Mouse (Mus musculus) MEL (cell line): ENCODE results near the gene Sbno2. TPM values are rescaled to one million over a fixed set of nuclear protein-coding genes. Genes with fewer than 3 reads are reported as not detected.
A peak's percentile ranks its signal among the peaks of the same experiment; 100 is the strongest.
"Not testable (repeated sequence)": the region's sequence is repeated elsewhere in the genome, so short reads cannot be mapped to it uniquely, and the experiment has no call there.

Experiments
- DNase-seq: peaks from one replicate; pipeline ENCODE4 v3.0.0; 2011; ENCODE audit warnings: low read depth, low spot score
- H3K27ac ChIP-seq: 2 replicates; pipeline ENCODE4 v1.5.1; 2012; ENCODE audit warnings: low read depth, mild to moderate bottlenecking, control low read depth, low read length, moderate library complexity; ENCODE audit not compliant: control insufficient read depth
- H3K27me3 ChIP-seq, 2 experiments: fragments of 150-350 bp in 1 of 2; sonication (generic) in 1 of 2; 2 replicates each; pipeline ENCODE4 v1.6.1; 2012; ENCODE audit warnings: low read length in 2 of 2, mild to moderate bottlenecking in 2 of 2, improper control_type of control experiment in 1 of 2, moderate library complexity in 1 of 2; ENCODE audit not compliant: insufficient read depth in 2 of 2, control insufficient read depth in 1 of 2
- H3K36me3 ChIP-seq, 2 experiments: 2 replicates each; pipeline ENCODE4 v1.6.1; 2012 to 2014; ENCODE audit warnings: low read length in 2 of 2, improper control_type of control experiment in 1 of 2, inconsistent platforms in 1 of 2, mild to moderate bottlenecking in 1 of 2; ENCODE audit not compliant: insufficient read depth in 2 of 2, control insufficient read depth in 1 of 2
- H3K4me1 ChIP-seq, 2 experiments: fragments of 150-350 bp in 1 of 2; sonication (generic) in 1 of 2; 2 replicates each; pipeline ENCODE4 v1.6.1; 2012; ENCODE audit warnings: low read length in 2 of 2, improper control_type of control experiment in 1 of 2, mild to moderate bottlenecking in 1 of 2; ENCODE audit not compliant: insufficient read depth in 2 of 2, control insufficient read depth in 1 of 2
- H3K4me3 ChIP-seq, 2 experiments: fragments of 150-350 bp in 1 of 2; sonication (generic) in 1 of 2; 2 replicates each; pipeline ENCODE4 v1.5.1; 2012; ENCODE audit warnings: low read depth in 2 of 2, low read length in 2 of 2, mild to moderate bottlenecking in 2 of 2, moderate library complexity in 2 of 2, control low read depth in 1 of 2, improper control_type of control experiment in 1 of 2; ENCODE audit not compliant: control insufficient read depth in 1 of 2, insufficient read depth in 1 of 2
- H3K79me2 ChIP-seq: 2 replicates; pipeline ENCODE4 v1.6.1; 2012; ENCODE audit warnings: mild to moderate bottlenecking, low read length, moderate library complexity; ENCODE audit not compliant: control insufficient read depth, poor library complexity, insufficient read depth
- H3K9ac ChIP-seq: 2 replicates; pipeline ENCODE4 v1.6.1; 2012; ENCODE audit warnings: low read depth, mild to moderate bottlenecking, control low read depth, low read length, moderate library complexity; ENCODE audit not compliant: control insufficient read depth, poor library complexity, severe bottlenecking
- H3K9me3 ChIP-seq: fragments of 150-350 bp; sonication (generic); replicated peaks from 2 replicates; pipeline ENCODE4 v1.6.1; 2012; ENCODE audit warnings: mild to moderate bottlenecking, low read length, improper control_type of control experiment, moderate library complexity; ENCODE audit not compliant: insufficient read depth
- BHLHE40 ChIP-seq: IDR thresholded peaks from 2 replicates; pipeline ENCODE4 v1.6.1; 2012; ENCODE audit warnings: low read depth, mild to moderate bottlenecking, inconsistent platforms, low read length, improper control_type of control experiment, borderline replicate concordance
- CHD1 ChIP-seq: IDR thresholded peaks from 2 replicates; pipeline ENCODE4 v1.6.1; 2012; ENCODE audit warnings: low read depth, mild to moderate bottlenecking, inconsistent platforms, low read length, improper control_type of control experiment
- CTCF ChIP-seq, 3 experiments: IDR thresholded peaks in 2 of 3; conservative IDR thresholded peaks in 1 of 3; 2 replicates each; pipeline ENCODE4 v1.5.1; 2011 to 2012; ENCODE audit warnings: low read length in 3 of 3, low read depth in 2 of 3, mild to moderate bottlenecking in 2 of 3, improper control_type of control experiment in 1 of 3, inconsistent platforms in 1 of 3, mixed read lengths in 1 of 3, moderate library complexity in 1 of 3; ENCODE audit not compliant: control insufficient read depth in 1 of 3, insufficient read depth in 1 of 3, poor library complexity in 1 of 3, severe bottlenecking in 1 of 3
- E2F4 ChIP-seq: IDR thresholded peaks from 2 replicates; pipeline ENCODE4 v1.6.1; 2011; ENCODE audit warnings: low read depth, low read length, improper control_type of control experiment, borderline replicate concordance
- ETS1 ChIP-seq: IDR thresholded peaks from 2 replicates; pipeline ENCODE4 v1.6.1; 2012; ENCODE audit warnings: low read depth, mild to moderate bottlenecking, inconsistent platforms, low read length, improper control_type of control experiment, moderate library complexity
- GATA1 ChIP-seq: IDR thresholded peaks from 2 replicates; pipeline ENCODE4 v1.6.1; 2011; ENCODE audit warnings: low read depth, low read length, improper control_type of control experiment
- MAX ChIP-seq: IDR thresholded peaks from 2 replicates; pipeline ENCODE4 v1.6.1; 2011; ENCODE audit warnings: low read length, improper control_type of control experiment
- MAZ ChIP-seq: IDR thresholded peaks from 2 replicates; pipeline ENCODE4 v1.6.1; 2012; ENCODE audit warnings: low read depth, mild to moderate bottlenecking, inconsistent platforms, low read length, improper control_type of control experiment
- MEF2A ChIP-seq: IDR thresholded peaks from 2 replicates; pipeline ENCODE4 v1.6.1; 2014; ENCODE audit warnings: low read depth, mild to moderate bottlenecking, inconsistent platforms, low read length, improper control_type of control experiment; ENCODE audit not compliant: poor library complexity, insufficient replicate concordance, severe bottlenecking; ENCODE audit errors: extremely low read depth
- MYB ChIP-seq: IDR thresholded peaks from 2 replicates; pipeline ENCODE4 v1.6.1; 2011; ENCODE audit warnings: mild to moderate bottlenecking, low read depth, low read length, improper control_type of control experiment
- MYC ChIP-seq: IDR thresholded peaks from 2 replicates; pipeline ENCODE4 v1.6.1; 2011; ENCODE audit warnings: low read depth, mild to moderate bottlenecking, low read length, improper control_type of control experiment, moderate library complexity
- NELFE ChIP-seq: IDR thresholded peaks from 2 replicates; pipeline ENCODE4 v1.6.1; 2011; ENCODE audit warnings: low read depth, low read length, improper control_type of control experiment
- NRF1 ChIP-seq: IDR thresholded peaks from 2 replicates; pipeline ENCODE4 v1.6.1; 2014; ENCODE audit warnings: low read depth, mild to moderate bottlenecking, inconsistent platforms, low read length, improper control_type of control experiment, moderate library complexity; ENCODE audit not compliant: poor library complexity, insufficient read depth, severe bottlenecking
- POLR2AphosphoS2 ChIP-seq: IDR thresholded peaks from 2 replicates; pipeline ENCODE4 v1.6.1; 2011; ENCODE audit warnings: low read length, improper control_type of control experiment
- RAD21 ChIP-seq: IDR thresholded peaks from 2 replicates; pipeline ENCODE4 v1.6.1; 2011; ENCODE audit warnings: mild to moderate bottlenecking, low read depth, low read length, improper control_type of control experiment
- RCOR1 ChIP-seq: IDR thresholded peaks from 2 replicates; pipeline ENCODE4 v1.6.1; 2012; ENCODE audit warnings: low read depth, mild to moderate bottlenecking, inconsistent platforms, low read length, improper control_type of control experiment
- SIN3A ChIP-seq: IDR thresholded peaks from 2 replicates; pipeline ENCODE4 v1.6.1; 2012; ENCODE audit warnings: low read length, improper control_type of control experiment, inconsistent platforms
- SMC3 ChIP-seq: IDR thresholded peaks from 2 replicates; pipeline ENCODE4 v1.6.1; 2011; ENCODE audit warnings: low read depth, low read length, improper control_type of control experiment
- TBP ChIP-seq: IDR thresholded peaks from 2 replicates; pipeline ENCODE4 v1.8.0; 2011; ENCODE audit warnings: low read depth, low read length, improper control_type of control experiment
- TCF12 ChIP-seq: IDR thresholded peaks from 2 replicates; pipeline ENCODE4 v1.6.1; 2014; ENCODE audit warnings: low read depth, mild to moderate bottlenecking, inconsistent platforms, low read length, improper control_type of control experiment, moderate library complexity
- UBTF ChIP-seq: IDR thresholded peaks from 2 replicates; pipeline ENCODE4 v1.6.1; 2012; ENCODE audit warnings: low read depth, mild to moderate bottlenecking, inconsistent platforms, low read length, improper control_type of control experiment, moderate library complexity, borderline replicate concordance; ENCODE audit not compliant: insufficient read depth
- USF2 ChIP-seq, 2 experiments: IDR thresholded peaks; 2 replicates each; pipeline ENCODE4 v1.6.1; 2011 to 2012; ENCODE audit warnings: improper control_type of control experiment in 2 of 2, low read length in 2 of 2, borderline replicate concordance in 1 of 2, inconsistent platforms in 1 of 2, low read depth in 1 of 2, mild to moderate bottlenecking in 1 of 2; ENCODE audit not compliant: insufficient read depth in 1 of 2
- ZNF384 ChIP-seq: IDR thresholded peaks from 2 replicates; pipeline ENCODE4 v1.6.1; 2012; ENCODE audit warnings: low read depth, mild to moderate bottlenecking, inconsistent platforms, low read length, improper control_type of control experiment
- polyA plus RNA-seq, 2 experiments: library from polyadenylated mRNA; stranded (reverse) in 1 of 2; unstranded in 1 of 2; fragments of >175 nt in 1 of 2; fragments of >200 nt in 1 of 2; gene quantifications; 2 replicates each; pipeline versions ENCODE4 v1.2.1 to v1.2.4; 2012; ENCODE audit warnings: low replicate concordance in 2 of 2, low read depth in 1 of 2; ENCODE audit not compliant: insufficient read length in 2 of 2, insufficient read depth in 1 of 2, missing spikeins in 1 of 2
- total RNA-seq: library from RNA; depleted of rRNA; stranded (reverse); fragments of 300-350 nt; gene quantifications from 2 replicates; pipeline ENCODE4 v1.2.3, GENCODE M21; 2012

Sbno2 gene
- total and polyA plus RNA-seq, 3 experiments = 15.8 to 29.0 TPM; not detected in 1

- H3K9me3 ChIP-seq = no peaks in the 10 kb centered on the region
- H3K36me3 ChIP-seq = peaks cover 0 to 20% of the 10 kb centered on the region in 2 experiments; a peak in 2 of 4 replicates
- H3K9ac ChIP-seq = peak overlapping the region; percentile 89
- peaks cover 20% of the 10 kb centered on the region for H3K79me2 ChIP-seq
- H3K27ac ChIP-seq = no peak overlapping the region
- H3K27me3 ChIP-seq = no peaks in the 10 kb centered on the region
- H3K4me3 ChIP-seq = peak overlapping the region; percentile 77; a peak in 3 of 4 replicates
- DNase-seq = no peak
- TF ChIP-seq GATA1 = no peak
- no peak for TF ChIP-seq POLR2AphosphoS2
- no peak for TF ChIP-seq ZNF384
- TF ChIP-seq MAX = no peak
- TF ChIP-seq TCF12 = no peak
- TF ChIP-seq CHD1 = no peak
- TF ChIP-seq SMC3 = no peak
- TF ChIP-seq MAZ = no peak
- TF ChIP-seq ETS1 = no peak
- TF ChIP-seq USF2 (IDR thresholded peaks at IDR 0.05; ENCODE audit: borderline replicate concordance in 1 of 2, insufficient read depth in 1 of 2, low read depth in 1 of 2, low read length in 2 of 2) = no peak
- TF ChIP-seq UBTF = no peak
- peaks cover 4 to 20% of the 10 kb centered on the region in 2 experiments for H3K4me1 ChIP-seq
These were observed 50.0 kb downstream of the Sbno2 start for GRCm38 (mm10) chr10:80055364-80055763.

DNA sequence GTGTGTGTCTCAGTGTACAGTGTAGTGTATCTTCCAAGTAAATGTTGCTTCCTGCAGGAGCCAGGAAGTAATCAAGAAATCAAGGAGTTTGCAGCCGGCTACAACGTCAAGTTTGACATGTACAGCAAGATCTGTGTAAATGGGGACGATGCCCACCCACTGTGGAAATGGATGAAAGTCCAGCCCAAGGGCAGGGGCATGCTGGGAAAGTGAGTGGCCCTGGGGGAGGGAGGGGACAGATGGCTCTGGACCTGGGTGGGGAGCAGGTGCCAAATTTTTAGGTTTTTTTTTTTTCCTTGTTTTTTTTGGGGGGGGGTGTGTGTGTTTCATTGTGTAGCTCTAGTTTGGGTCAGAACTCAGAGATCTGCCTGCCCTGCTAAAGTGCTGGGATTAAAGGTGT is 50.5 kb downstream of the Sbno2 start:
- DNase-seq, H3K27me3 ChIP-seq, H3K27ac ChIP-seq, H3K9me3 ChIP-seq: not testable (repeated sequence)
- peaks cover 8 to 24% of the 10 kb centered on the region in 2 experiments for H3K4me1 ChIP-seq
- H3K9ac ChIP-seq = peak overlapping the region; percentile 89
- peak overlapping the region; percentile 77 for H3K4me3 ChIP-seq
- H3K79me2 ChIP-seq = peaks cover 20% of the 10 kb centered on the region
- H3K36me3 ChIP-seq = peaks cover 0 to 25% of the 10 kb centered on the region in 2 experiments; a peak in 2 of 4 replicates

DNA sequence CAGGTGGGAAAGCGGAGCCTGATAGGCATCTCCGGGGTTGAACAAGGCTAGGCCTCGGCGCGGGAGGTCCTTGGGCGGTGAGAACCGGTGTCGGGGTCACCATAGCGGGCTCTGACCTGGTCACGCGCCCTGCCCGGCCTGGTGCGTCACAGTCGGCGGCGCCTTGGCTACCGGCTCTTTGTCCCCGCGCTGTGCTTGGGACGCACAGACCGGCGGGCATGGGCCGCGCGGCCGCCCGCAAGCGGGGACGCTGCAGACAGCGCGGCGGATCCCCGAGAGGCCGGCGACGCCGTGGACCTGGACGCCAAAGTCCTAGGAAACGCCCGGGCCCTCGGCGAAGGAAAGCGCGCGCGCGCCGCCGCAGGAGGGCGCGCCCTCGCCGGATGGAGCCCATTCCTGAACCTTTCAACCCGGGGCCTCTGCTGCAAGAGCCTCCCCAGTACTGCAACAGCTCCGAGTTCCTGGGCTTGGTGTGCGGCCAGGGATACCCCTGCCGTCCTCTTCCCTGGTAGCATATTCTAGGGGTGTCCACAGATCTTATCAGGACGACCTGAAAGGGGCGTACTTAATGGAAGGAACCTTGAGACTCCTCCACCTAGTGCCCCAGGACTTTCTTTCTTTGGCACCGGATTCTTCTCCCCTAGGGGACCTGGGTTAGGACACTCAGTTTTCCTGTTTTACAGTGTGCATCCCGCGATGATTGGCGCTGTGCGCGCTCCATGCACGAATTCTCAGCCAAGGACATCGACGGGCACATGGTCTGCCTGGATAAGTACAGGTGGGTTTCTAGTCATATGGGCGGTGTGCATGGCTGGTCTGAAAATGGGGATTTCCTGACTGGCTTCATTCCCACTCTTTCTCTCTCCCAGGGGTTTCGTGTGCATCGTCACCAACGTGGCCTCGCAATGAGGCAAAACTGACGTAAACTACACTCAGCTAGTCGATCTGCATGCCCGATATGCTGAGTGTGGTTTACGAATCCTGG is 51.2 kb downstream of the Sbno2 start:
- Histone ChIP-seq H3K79me2 (peaks cover 20% of the 10 kb centered on the region), H3K9ac (peak overlapping the region; percentile 89), H3K36me3 (peaks cover 0 to 30% of the 10 kb centered on the region in 2 experiments; a peak in 2 of 4 replicates), H3K4me3 (peak overlapping the region; percentile 77), H3K27ac (peak overlapping the region; percentile 67), H3K27me3 (no peaks in the 10 kb centered on the region), H3K9me3 (no peaks in the 10 kb centered on the region), H3K4me1 (peaks cover 14 to 28% of the 10 kb centered on the region in 2 experiments)
- DNase-seq = peak; percentile 69
- TF ChIP-seq RAD21 = no peak
- no peak for TF ChIP-seq SIN3A
- TF ChIP-seq MEF2A = no peak
- TF ChIP-seq MAX = no peak; the same call in 1 of the 2 replicates
- no peak for TF ChIP-seq MYB
- peak in 2 of 3 experiments; percentile 26 to 52; a peak in 4 of 6 replicates for TF ChIP-seq CTCF (IDR thresholded peaks at IDR 0.05 in 2 of 3, conservative IDR thresholded peaks at IDR 0.05 in 1 of 3; ENCODE audit: control insufficient read depth in 1 of 3, insufficient read depth in 1 of 3, low read depth in 2 of 3, low read length in 3 of 3, poor library complexity in 1 of 3, severe bottlenecking in 1 of 3)
- TF ChIP-seq NRF1 = no peak
- no peak for TF ChIP-seq E2F4
- no peak for TF ChIP-seq RCOR1
- TF ChIP-seq NELFE = 0 out of 2 replicates have a peak, but pooled peaks have one; percentile 13
- TF ChIP-seq MYC = peak; percentile 51; the same call in 1 of the 2 replicates
- TF ChIP-seq TBP = 0 out of 2 replicates have a peak, but pooled peaks have one; percentile 28
- TF ChIP-seq ETS1 = no peak
- TF ChIP-seq BHLHE40 = no peak
